Mouse (Mus musculus): ENCODE results near the gene Gsx2.

The Gsx2 gene

GRCm38 (mm10) chr5:75075383-75075941 lies at the start of gene Gsx2:
TSS of gene Gsx2 (plus strand) at chr5:75075601.
- DNase-seq (ENCODE audit: low spot score), result no peak

GRCm38 (mm10) chr5:75035475-75035874 lies 39.9 kb upstream of the Gsx2 start:
- DNase-seq (ENCODE audit: low spot score), result no peak

GRCm38 (mm10) chr5:75039307-75039706 lies 36.1 kb upstream of the Gsx2 start:
- DNase-seq (ENCODE audit: low spot score), result no peak

- no peak for DNase-seq (ENCODE audit: low spot score)
Observed at GRCm38 (mm10) chr5:75043011-75043445, 32.4 kb upstream of the Gsx2 start.

GRCm38 (mm10) chr5:75043621-75044301 lies 31.6 kb upstream of the Gsx2 start:
- peak; percentile 27 for DNase-seq (ENCODE audit: low spot score)

GRCm38 (mm10) chr5:75044310-75044904 lies 31.0 kb upstream of the Gsx2 start, which contains the start of gene Chic2:
TSS of gene Chic2 (minus strand) at chr5:75044774.
- DNase-seq (ENCODE audit: low spot score), result peak; percentile 86

GRCm38 (mm10) chr5:75045371-75045770 lies 30.0 kb upstream of the Gsx2 start:
- no peak for DNase-seq (ENCODE audit: low spot score)

GRCm38 (mm10) chr5:75046681-75047321 lies 28.6 kb upstream of the Gsx2 start:
- DNase-seq (ENCODE audit: low spot score), result no peak

GRCm38 (mm10) chr5:75051109-75051508 lies 24.3 kb upstream of the Gsx2 start:
- no peak for DNase-seq (ENCODE audit: low spot score)

GRCm38 (mm10) chr5:75063177-75063576 lies 12.2 kb upstream of the Gsx2 start:
- peak; percentile 43 for DNase-seq (ENCODE audit: low spot score)

- DNase-seq (ENCODE audit: low spot score), result no peak
Observed at GRCm38 (mm10) chr5:75066715-75067114, 8.7 kb upstream of the Gsx2 start.

- peak; percentile 62 for DNase-seq (ENCODE audit: low spot score)
Observed at GRCm38 (mm10) chr5:75067125-75067756, 8.2 kb upstream of the Gsx2 start.

GRCm38 (mm10) chr5:75070132-75070531 lies 5.3 kb upstream of the Gsx2 start:
- peak; percentile 60 for DNase-seq (ENCODE audit: low spot score)

- DNase-seq (ENCODE audit: low spot score), result peak; percentile 52
Observed at GRCm38 (mm10) chr5:75070656-75071375, 4.6 kb upstream of the Gsx2 start.

- DNase-seq (ENCODE audit: low spot score), result peak; percentile 39
Observed at GRCm38 (mm10) chr5:75071951-75072350, 3.5 kb upstream of the Gsx2 start.

GRCm38 (mm10) chr5:75072532-75072931 lies 2.9 kb upstream of the Gsx2 start:
- DNase-seq (ENCODE audit: low spot score), result no peak

GRCm38 (mm10) chr5:75073167-75073566 lies 2.2 kb upstream of the Gsx2 start:
- no peak for DNase-seq (ENCODE audit: low spot score)

- DNase-seq (ENCODE audit: low spot score), result no peak
Observed at GRCm38 (mm10) chr5:75073684-75074083, 1.7 kb upstream of the Gsx2 start.

GRCm38 (mm10) chr5:75074132-75074531 lies 1.3 kb upstream of the Gsx2 start:
- DNase-seq (ENCODE audit: low spot score), result no peak

- no peak for DNase-seq (ENCODE audit: low spot score)
Observed at GRCm38 (mm10) chr5:75074537-75075382, 641 bp upstream of the Gsx2 start.
